Mouse (Mus musculus) kidney, embryonic 16.5 days (tissue): ENCODE measurements around the gene Btbd9. TPM values are rescaled to one million over a fixed set of nuclear protein-coding genes. Genes with fewer than 3 reads are reported as not detected.
A peak's percentile ranks its signal among the peaks of the same experiment; 100 is the strongest.
"Not testable (repeated sequence)": the region's sequence is repeated elsewhere in the genome, so short reads cannot be mapped to it uniquely, and the experiment has no call there.

Source experiments
- ATAC-seq: fragments of 200-750 bp; cut with Nextera tagmentation; 2 replicates; pipeline ENCODE4 v1.8.0; 2017; ENCODE audit warnings: moderate TSS enrichment; ENCODE audit not compliant: low FRiP score, low TSS enrichment
- H3K27ac ChIP-seq: fragments of 300-500 bp; sonication (generic); 2 replicates; pipeline ENCODE4 v1.5.1; 2014; ENCODE audit warnings: low read length
- H3K27me3 ChIP-seq: fragments of 300-500 bp; sonication (generic); 2 replicates; pipeline ENCODE4 v1.6.1; 2014; ENCODE audit warnings: low read length, control low read depth, mixed read lengths; ENCODE audit not compliant: insufficient read depth
- H3K36me3 ChIP-seq: fragments of 300-500 bp; sonication (generic); 2 replicates; pipeline ENCODE4 v1.6.1; 2014; ENCODE audit warnings: low read length, control low read depth, mixed read lengths; ENCODE audit not compliant: insufficient read depth
- H3K4me1 ChIP-seq: fragments of 300-500 bp; sonication (generic); 2 replicates; pipeline ENCODE4 v1.6.1; 2014; ENCODE audit warnings: low read length, control low read depth, mixed read lengths; ENCODE audit not compliant: insufficient read depth
- H3K4me2 ChIP-seq: fragments of 300-500 bp; sonication (generic); replicated peaks from 2 replicates; pipeline ENCODE4 v1.6.1; 2014; ENCODE audit warnings: low read depth, low read length
- H3K4me3 ChIP-seq: fragments of 300-500 bp; sonication (generic); 2 replicates; pipeline ENCODE4 v1.5.1; 2014; ENCODE audit warnings: mild to moderate bottlenecking, low read length
- H3K9ac ChIP-seq: fragments of 300-500 bp; sonication (generic); replicated peaks from 2 replicates; pipeline ENCODE4 v1.6.1; 2014; ENCODE audit warnings: low read length
- H3K9me3 ChIP-seq: fragments of 300-500 bp; sonication (generic); 2 replicates; pipeline ENCODE4 v1.6.1; 2016; ENCODE audit warnings: low read length, control low read depth
- WGBS: fragments of 180-500 bp; shearing (Covaris S2); extraction: QIAGEN DNeasy Blood & Tissue Kit; methylation state at CpG from one replicate; pipeline ENCODE4 v1.1.7; 2014; 5-methylcytosine and 5-hydroxymethylcytosine counted together
- polyA plus RNA-seq: library from polyadenylated mRNA; unstranded; fragments of >200 nt; fragmentation: Nextera tagmentation; extraction: Ambion mirVana; gene quantifications from 2 replicates; pipeline ENCODE4 v1.2.1, GENCODE M21; 2015

Btbd9 gene
- polyA plus RNA-seq = 58.0 and 58.3 TPM in 2 replicates

GRCm38 (mm10) chr17:30575941-30576773 is at the start of gene Btbd9:
Gene Btbd9, minus strand, starts transcription at chr17:30576488.
- ATAC-seq = peak; percentile 92
- Histone ChIP-seq H3K36me3 (no peaks in the 10 kb centered on the region), H3K4me2 (peak within 1 kb of the TSS; percentile 87)

GRCm38 (mm10) chr17:30624132-30624531 is 47.8 kb upstream of the Btbd9 start, which contains the start of gene Dnah8:
Gene Dnah8, plus strand, starts transcription at chr17:30624354.
- WGBS = no CpG with 5 or more reads among the region's 20 CpGs

More at GRCm38 (mm10) chr17:30575941-30576773, at the start of gene Btbd9:
- H3K27me3 ChIP-seq = no peaks in the 10 kb centered on the region
- H3K9me3 ChIP-seq = no peaks in the 10 kb centered on the region
- H3K4me1 ChIP-seq = peaks cover 22% of the 10 kb centered on the region
- under 1% methylated on average over 73 of the region's 94 CpGs for WGBS
- H3K9ac ChIP-seq = peak within 1 kb of the TSS; percentile 81
- H3K4me3 ChIP-seq = peak within 1 kb of the TSS; percentile 85
- peak within 1 kb of the TSS; percentile 89 for H3K27ac ChIP-seq

GRCm38 (mm10) chr17:30623200-30623599 is 46.9 kb upstream of the Btbd9 start:
- Histone ChIP-seq H3K9ac (no peak overlapping the region), H3K36me3 (no peaks in the 10 kb centered on the region), H3K27me3 (no peaks in the 10 kb centered on the region), H3K4me3 (no peak overlapping the region), H3K9me3 (no peaks in the 10 kb centered on the region), H3K4me1 (no peaks in the 10 kb centered on the region), H3K27ac (no peak overlapping the region), H3K4me2 (no peak overlapping the region)
- WGBS = 81% methylated on average over 3 of the region's 3 CpGs
- no peak for ATAC-seq

More at GRCm38 (mm10) chr17:30624132-30624531, 47.8 kb upstream of the Btbd9 start, which contains the start of gene Dnah8:
- not testable (repeated sequence) for H3K27me3 ChIP-seq, H3K4me1 ChIP-seq, H3K4me2 ChIP-seq, H3K36me3 ChIP-seq, H3K9ac ChIP-seq, H3K27ac ChIP-seq, H3K9me3 ChIP-seq, H3K4me3 ChIP-seq, ATAC-seq

GRCm38 (mm10) chr17:30621450-30621849 is 45.2 kb upstream of the Btbd9 start:
- H3K4me2 ChIP-seq = no peak overlapping the region
- H3K27ac ChIP-seq = no peak overlapping the region
- no peaks in the 10 kb centered on the region for H3K36me3 ChIP-seq
- H3K9ac ChIP-seq = no peak overlapping the region
- no peak for ATAC-seq
- H3K27me3 ChIP-seq = no peaks in the 10 kb centered on the region
- no peaks in the 10 kb centered on the region for H3K9me3 ChIP-seq
- no peak overlapping the region for H3K4me3 ChIP-seq
- no peaks in the 10 kb centered on the region for H3K4me1 ChIP-seq
- WGBS = 73% methylated on average over 4 of the region's 4 CpGs

- H3K27me3 ChIP-seq = no peaks in the 10 kb centered on the region
Observed at GRCm38 (mm10) chr17:30620548-30620947, 44.3 kb upstream of the Btbd9 start.

GRCm38 (mm10) chr17:30619153-30619552 is 42.9 kb upstream of the Btbd9 start:
- 35% methylated on average over 2 of the region's 2 CpGs for WGBS
- no peak overlapping the region for H3K4me3 ChIP-seq
- no peak for ATAC-seq
- H3K4me2 ChIP-seq = no peak overlapping the region
- H3K36me3 ChIP-seq = no peaks in the 10 kb centered on the region
- no peaks in the 10 kb centered on the region for H3K9me3 ChIP-seq
- no peaks in the 10 kb centered on the region for H3K27me3 ChIP-seq
- H3K9ac ChIP-seq = no peak overlapping the region
- no peak overlapping the region for H3K27ac ChIP-seq
- no peaks in the 10 kb centered on the region for H3K4me1 ChIP-seq

More at GRCm38 (mm10) chr17:30620548-30620947, 44.3 kb upstream of the Btbd9 start:
- no peak for ATAC-seq
- H3K4me2 ChIP-seq = no peak overlapping the region
- WGBS = 39% methylated on average over 2 of the region's 2 CpGs
- no peaks in the 10 kb centered on the region for H3K36me3 ChIP-seq
- no peak overlapping the region for H3K4me3 ChIP-seq
- H3K27ac ChIP-seq = no peak overlapping the region
- H3K9ac ChIP-seq = no peak overlapping the region
- H3K9me3 ChIP-seq = no peaks in the 10 kb centered on the region
- no peaks in the 10 kb centered on the region for H3K4me1 ChIP-seq

- no peak for ATAC-seq
Observed at GRCm38 (mm10) chr17:30618136-30618891, 42.0 kb upstream of the Btbd9 start.

GRCm38 (mm10) chr17:30616203-30616602 is 39.9 kb upstream of the Btbd9 start:
- H3K9me3 ChIP-seq = no peaks in the 10 kb centered on the region
- H3K27me3 ChIP-seq = no peaks in the 10 kb centered on the region
- no peak overlapping the region for H3K4me3 ChIP-seq
- peaks cover 5% of the 10 kb centered on the region for H3K4me1 ChIP-seq
- H3K36me3 ChIP-seq = no peaks in the 10 kb centered on the region
- 68% methylated on average over 5 of the region's 5 CpGs for WGBS
- no peak overlapping the region for H3K4me2 ChIP-seq
- no peak for ATAC-seq
- no peak overlapping the region for H3K9ac ChIP-seq
- no peak overlapping the region for H3K27ac ChIP-seq

More at GRCm38 (mm10) chr17:30618136-30618891, 42.0 kb upstream of the Btbd9 start:
- Histone ChIP-seq H3K4me2 (no peak overlapping the region), H3K27ac (no peak overlapping the region), H3K9me3 (no peaks in the 10 kb centered on the region), H3K36me3 (no peaks in the 10 kb centered on the region), H3K27me3 (no peaks in the 10 kb centered on the region), H3K9ac (no peak overlapping the region), H3K4me3 (no peak overlapping the region), H3K4me1 (no peaks in the 10 kb centered on the region)
- WGBS = 74% methylated on average over 3 of the region's 3 CpGs

- peaks cover 19% of the 10 kb centered on the region for H3K4me1 ChIP-seq
- no peak overlapping the region for H3K4me3 ChIP-seq
- ATAC-seq = no peak
- H3K36me3 ChIP-seq = 0 out of 2 replicates have a peak, but pooled peaks cover 2% of the 10 kb centered on the region
- H3K27me3 ChIP-seq = no peaks in the 10 kb centered on the region
- H3K9ac ChIP-seq = no peak overlapping the region
- no peaks in the 10 kb centered on the region for H3K9me3 ChIP-seq
- H3K27ac ChIP-seq = no peak overlapping the region
- H3K4me2 ChIP-seq = no peak overlapping the region
Observed at GRCm38 (mm10) chr17:30613350-30613749, 37.1 kb upstream of the Btbd9 start.
